Mouse (Mus musculus) heart, postnatal 10 days (tissue): ENCODE measurements around the gene Clip2. TPM values are rescaled to one million over a fixed set of nuclear protein-coding genes. Genes with fewer than 3 reads are reported as not detected.
"Not testable (repeated sequence)": the region's sequence is repeated elsewhere in the genome, so short reads cannot be mapped to it uniquely, and the experiment has no call there.

ENCODE experiments used
- DNase-seq, 2 experiments: peaks; one replicate each; pipeline ENCODE4 v3.0.0; 2021
- intact Hi-C: fragments of 180-260 bp; cut with DNase I; formaldehyde crosslinking; loops from one replicate; pipeline ENCODE4 v1.15.1; 2025
- total RNA-seq, 2 experiments: library from RNA; stranded (reverse); gene quantifications; 2 replicates each; pipeline ENCODE4 v1.2.3; 2021

The Clip2 gene
- total RNA-seq, 2 experiments from 2014 or later = 14.6 to 16.0 TPM

GRCm38 (mm10) chr5:134494142-134494541, 58.1 kb downstream of the Clip2 start:
- intact Hi-C loops = loop anchor here (1.0 kb wide), 1 partner anchor 210 kb away; no protein-coding TSS in a partner anchor
- peak; percentile 90 to 95 for DNase-seq

GRCm38 (mm10) chr5:134492956-134493355, 59.3 kb downstream of the Clip2 start:
- DNase-seq = no peak
- intact Hi-C loops = loop anchor here (2.0 kb wide), 1 partner anchor 124 kb away; no protein-coding TSS in a partner anchor

GRCm38 (mm10) chr5:134491712-134492417, 60.4 kb downstream of the Clip2 start:
- intact Hi-C loops = loop anchor here (2.0 kb wide), 1 partner anchor 125 kb away; no protein-coding TSS in a partner anchor
- DNase-seq = peak; percentile 81 to 91

- DNase-seq = no peak
- intact Hi-C loops = no loop called here
Observed at GRCm38 (mm10) chr5:134491206-134491605, 61.0 kb downstream of the Clip2 start.

- peak in 1 of 2 experiments; percentile 53 for DNase-seq
- intact Hi-C loops = no loop called here
Observed at GRCm38 (mm10) chr5:134490465-134490864, 61.8 kb downstream of the Clip2 start.

GRCm38 (mm10) chr5:134489583-134489982, 62.7 kb downstream of the Clip2 start:
- DNase-seq = peak; percentile 31 to 60
- intact Hi-C loops = loop anchor here (5.0 kb wide), 1 partner anchor 307 kb away; the partner anchor contains the start of gene Gtf2ird2

GRCm38 (mm10) chr5:134488596-134488995, 63.6 kb downstream of the Clip2 start:
- intact Hi-C loops = loop anchor here (5.0 kb wide), 1 partner anchor 306 kb away; the partner anchor contains the start of gene Gtf2ird2
- DNase-seq = no peak

- DNase-seq = no peak
- intact Hi-C loops = loop anchor here (5.0 kb wide), 1 partner anchor 306 kb away; the partner anchor contains the start of gene Gtf2ird2
Observed at GRCm38 (mm10) chr5:134488042-134488441, 64.2 kb downstream of the Clip2 start.

- intact Hi-C loops = loop anchor here (1.0 to 5.0 kb wide), 3 partner anchors 101 to 304 kb away; partner anchors contain the start of gene Gtf2ird2
- peak; percentile 72 to 78 for DNase-seq
Observed at GRCm38 (mm10) chr5:134485900-134486665, 66.2 kb downstream of the Clip2 start.

GRCm38 (mm10) chr5:134485183-134485730, 67.0 kb downstream of the Clip2 start:
- DNase-seq = no peak
- intact Hi-C loops = loop anchor here (5.0 kb wide), 1 partner anchor 303 kb away; the partner anchor contains the start of gene Gtf2ird2

GRCm38 (mm10) chr5:134483291-134483690, 68.9 kb downstream of the Clip2 start:
- DNase-seq = no peak
- intact Hi-C loops = no loop called here

- DNase-seq = no peak
- intact Hi-C loops = no loop called here
Observed at GRCm38 (mm10) chr5:134482331-134482730, 69.9 kb downstream of the Clip2 start.

- intact Hi-C loops = not testable (repeated sequence)
Observed at GRCm38 (mm10) chr5:134478886-134479285, 73.3 kb downstream of the Clip2 start.

GRCm38 (mm10) chr5:134475686-134476085, 76.5 kb downstream of the Clip2 start:
- intact Hi-C loops, DNase-seq: not testable (repeated sequence)

More at GRCm38 (mm10) chr5:134478886-134479285, 73.3 kb downstream of the Clip2 start:
- DNase-seq = not testable (repeated sequence)

- no peak for DNase-seq
- intact Hi-C loops = no loop called here
Observed at GRCm38 (mm10) chr5:134475006-134475605, 77.1 kb downstream of the Clip2 start.

GRCm38 (mm10) chr5:134473902-134474301, 78.3 kb downstream of the Clip2 start:
- intact Hi-C loops = no loop called here

GRCm38 (mm10) chr5:134470538-134471169, 81.6 kb downstream of the Clip2 start:
- intact Hi-C loops = no loop called here
- DNase-seq = no peak

More at GRCm38 (mm10) chr5:134473902-134474301, 78.3 kb downstream of the Clip2 start:
- DNase-seq = no peak

GRCm38 (mm10) chr5:134469559-134470150, 82.6 kb downstream of the Clip2 start:
- intact Hi-C loops = no loop called here
- no peak for DNase-seq

GRCm38 (mm10) chr5:134468158-134468765, 84.0 kb downstream of the Clip2 start:
- DNase-seq = no peak
- intact Hi-C loops = no loop called here
